Mouse (Mus musculus) T-helper 17 cell (primary cell): ENCODE measurements around the gene Gse1.

Experiments
- in situ Hi-C, 2 experiments: fragments of 300-600 bp; cut with MboI, MseI; formaldehyde crosslinking; loops; 1 replicate in 1 of 2; 2 replicates in 1 of 2; pipeline ENCODE4 v1.15.1; 2025; ENCODE audit warnings: high pct_unique_total_duplicates in 2 of 2

Gse1 gene

DNA sequence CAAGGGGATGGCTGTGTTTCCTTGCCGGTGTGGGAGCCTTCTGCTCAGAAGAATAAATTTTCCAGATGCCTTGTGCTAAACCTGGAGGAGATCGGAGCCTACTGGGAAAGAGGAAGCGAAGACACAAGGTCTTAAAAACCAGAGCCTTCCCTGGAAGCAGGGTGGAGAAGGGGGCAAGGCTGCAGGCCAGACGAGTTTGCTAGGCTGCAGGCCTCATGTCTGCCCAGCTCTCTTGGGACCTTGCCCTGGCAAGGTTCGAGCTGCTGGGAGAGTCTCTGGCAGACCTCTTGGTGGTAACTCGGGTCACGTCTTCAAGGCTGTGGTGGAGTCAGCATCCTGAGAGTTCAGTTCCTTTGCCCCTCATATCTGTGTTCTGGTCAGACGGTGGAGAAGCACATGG, 6.6 kb downstream of the Gse1 start:
- in situ Hi-C loops = loop anchor here in 1 of 2 experiments (5.0 kb wide), 1 partner anchor 53 kb away; no protein-coding TSS in a partner anchor

DNA sequence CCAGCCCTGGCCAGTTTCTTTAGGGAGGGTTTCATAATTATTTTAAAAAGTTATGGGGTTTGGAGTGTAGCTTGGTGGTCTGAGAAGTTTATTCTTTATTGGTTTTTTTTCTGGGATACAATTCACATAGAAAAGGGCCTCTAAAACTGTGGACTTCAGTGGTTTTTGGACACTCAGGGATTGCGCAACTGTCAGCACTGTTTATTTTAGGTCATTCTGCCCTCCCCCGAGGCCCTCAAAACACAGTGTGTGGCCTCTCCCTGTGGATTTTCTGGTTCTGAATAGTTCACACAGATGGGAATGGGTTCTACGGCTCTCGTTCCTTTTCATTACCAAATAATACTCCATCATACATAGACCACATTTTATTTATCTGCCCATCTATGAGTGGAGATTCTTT, 15.0 kb downstream of the Gse1 start:
- in situ Hi-C loops = no loop called here

GRCm38 (mm10) chr8:120243916-120244451, 15.7 kb downstream of the Gse1 start:
- in situ Hi-C loops = no loop called here

DNA sequence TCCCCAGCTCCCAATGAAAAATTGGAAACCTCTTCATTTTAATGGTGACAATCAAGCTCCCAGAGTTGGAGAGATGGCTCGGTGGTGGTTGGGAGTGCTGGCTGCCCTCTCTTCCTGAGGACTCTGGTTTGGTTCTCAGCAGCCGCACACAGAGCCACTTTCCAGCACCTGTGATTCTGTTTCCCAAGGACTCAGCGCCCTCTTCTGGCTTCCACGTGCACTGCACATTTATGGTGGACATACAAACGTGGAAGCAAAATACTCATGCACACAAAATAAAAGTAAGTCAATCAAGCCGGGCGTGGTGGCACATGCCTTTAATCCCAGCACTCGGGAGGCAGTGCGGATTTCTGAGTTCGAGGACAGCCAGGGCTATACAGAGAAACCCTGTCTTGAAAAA, 16.3 kb downstream of the Gse1 start:
- in situ Hi-C loops = no loop called here

GRCm38 (mm10) chr8:120247618-120248017, 19.4 kb downstream of the Gse1 start:
- in situ Hi-C loops = loop anchor here in 1 of 2 experiments (5.0 kb wide), 1 partner anchor 70 kb away; the partner anchor contains the start of gene Fam92b

DNA sequence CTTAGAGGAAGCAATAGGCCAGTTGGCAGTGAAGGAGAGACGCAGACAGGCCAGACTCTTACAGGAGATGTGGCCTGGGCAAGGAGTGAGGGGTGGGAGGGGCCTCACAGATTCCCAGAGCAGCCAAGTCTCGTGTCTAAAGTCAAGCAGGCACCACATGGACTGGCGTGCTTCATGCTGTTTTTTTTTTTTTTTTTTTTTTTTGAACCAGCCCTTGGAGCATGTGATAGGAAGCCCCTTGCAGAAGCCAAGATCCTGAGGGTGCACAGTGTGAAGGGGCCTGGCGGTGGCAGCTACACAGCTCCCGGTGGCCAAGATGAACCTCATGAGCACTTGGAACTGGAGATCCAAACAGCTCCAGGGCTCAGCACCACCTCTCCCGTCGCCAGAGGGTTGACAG, 19.8 kb downstream of the Gse1 start:
- in situ Hi-C loops = loop anchor here in 1 of 2 experiments (5.0 kb wide), 1 partner anchor 71 kb away; the partner anchor contains the start of gene Fam92b

DNA sequence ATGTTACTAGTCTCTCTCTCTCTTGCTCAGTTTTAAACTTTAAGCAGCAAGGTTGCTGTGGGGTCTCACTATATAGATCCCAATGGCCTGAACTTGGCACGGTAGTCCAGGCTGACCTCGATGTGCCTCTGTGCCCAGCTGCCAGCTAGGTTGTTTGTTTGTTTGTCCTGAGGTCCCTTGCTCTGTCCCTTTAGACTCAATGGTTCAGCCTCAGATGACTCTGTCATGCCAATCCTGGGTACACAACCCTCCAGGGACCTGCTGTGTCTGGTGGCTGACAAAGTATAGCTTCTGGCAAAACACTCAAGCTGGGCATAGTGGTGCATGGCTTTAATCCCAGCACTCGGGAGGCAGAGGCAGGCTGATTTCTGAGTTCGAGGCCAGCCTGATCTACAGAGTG, 20.2 kb downstream of the Gse1 start:
- in situ Hi-C loops = loop anchor here in 1 of 2 experiments (5.0 kb wide), 1 partner anchor 71 kb away; the partner anchor contains the start of gene Fam92b

GRCm38 (mm10) chr8:120249800-120250336, 21.6 kb downstream of the Gse1 start:
- in situ Hi-C loops = loop anchor here in 1 of 2 experiments (5.0 kb wide), 1 partner anchor 73 kb away; the partner anchor contains the start of gene Fam92b

DNA sequence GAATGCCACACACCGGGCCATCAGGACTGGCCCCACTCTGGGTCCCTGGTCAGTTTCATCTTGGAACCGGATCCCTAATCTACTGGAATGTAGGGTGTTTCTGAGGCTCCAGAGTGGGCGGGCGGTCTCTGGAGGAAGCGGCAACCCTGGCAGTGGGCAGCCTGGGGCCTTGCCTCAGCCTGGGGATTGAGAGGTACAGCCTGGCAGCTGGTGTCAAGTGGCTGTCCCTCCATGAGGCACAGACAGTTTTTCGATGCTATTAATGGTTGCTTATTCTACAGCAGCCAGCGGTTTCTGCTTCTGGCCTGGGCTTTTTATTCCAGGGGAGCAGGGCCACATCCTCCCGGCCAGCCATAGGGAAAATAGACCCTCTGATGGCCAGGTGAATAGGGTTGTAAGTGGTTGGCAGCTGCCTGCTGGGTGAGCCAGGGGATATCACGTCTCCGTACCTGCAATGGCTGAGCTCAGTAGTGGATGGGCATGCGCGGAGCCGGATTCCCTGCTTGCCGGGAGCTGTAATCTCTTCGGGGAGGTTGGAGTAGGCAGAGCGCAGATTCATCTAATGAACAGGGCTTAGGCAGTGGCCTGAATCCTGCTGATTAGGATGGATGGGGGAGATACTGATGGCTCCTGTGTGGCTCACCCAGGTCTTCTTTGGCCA, 22.6 kb downstream of the Gse1 start:
- in situ Hi-C loops = no loop called here

DNA sequence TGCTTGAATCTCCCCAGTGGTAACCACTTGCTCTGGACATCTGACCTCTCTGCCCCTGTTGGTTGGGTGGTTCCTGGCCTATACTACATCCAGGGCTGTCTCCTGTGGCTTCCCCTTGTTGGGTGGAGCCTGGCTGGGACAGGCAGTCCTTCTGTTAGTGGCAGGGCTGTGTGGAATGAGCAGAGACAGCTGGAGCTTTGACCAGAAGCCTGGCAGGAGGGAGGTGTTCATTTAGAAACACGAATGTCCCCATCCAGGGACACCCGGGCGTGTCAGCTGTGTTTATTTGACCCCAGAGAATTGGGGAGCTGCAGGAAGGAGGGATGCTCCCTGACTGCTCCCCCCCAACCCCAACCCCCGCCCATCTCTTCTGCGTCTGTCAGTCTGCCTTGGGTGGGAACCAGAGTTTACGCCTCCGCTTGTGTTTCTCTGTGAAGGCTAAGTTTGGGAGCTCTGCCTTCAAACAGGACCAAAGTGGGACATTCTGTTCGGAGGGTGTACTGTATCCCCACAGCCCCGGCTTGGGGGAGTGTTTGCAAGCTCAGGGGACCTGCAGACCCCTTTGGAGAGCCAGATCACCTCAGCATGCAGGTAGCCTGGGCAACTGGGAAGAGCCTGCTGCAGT, 23.3 kb downstream of the Gse1 start:
- in situ Hi-C loops = no loop called here

GRCm38 (mm10) chr8:120253626-120254025, 25.4 kb downstream of the Gse1 start:
- in situ Hi-C loops = no loop called here

DNA sequence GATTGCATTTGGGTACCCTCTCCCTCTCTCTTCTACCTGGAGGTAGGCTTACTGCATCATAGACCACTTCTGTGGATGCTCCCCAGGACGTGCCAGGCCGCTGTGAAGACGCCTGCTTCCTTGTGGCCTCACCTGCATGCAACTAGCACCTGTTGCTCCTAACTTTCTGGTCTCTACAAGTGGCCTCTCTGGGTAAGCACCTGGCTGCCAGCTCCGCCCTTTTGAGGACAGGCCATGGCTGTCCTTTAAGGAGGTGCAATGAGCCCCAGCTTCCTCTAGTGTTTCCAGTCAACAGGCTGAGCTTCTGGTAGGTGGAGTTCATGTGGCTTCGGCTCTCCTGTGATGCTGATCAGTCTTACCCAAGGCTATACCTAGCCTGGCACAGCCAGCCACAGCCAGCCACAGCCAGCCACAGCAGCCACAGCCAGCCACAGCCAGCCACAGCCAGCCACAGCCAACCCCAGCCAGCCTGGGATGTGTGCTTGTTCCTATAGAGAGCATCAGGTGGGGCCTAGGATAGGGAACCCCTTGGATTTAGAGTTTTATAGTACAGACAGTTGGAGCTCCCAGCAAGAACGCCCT, 27.2 kb downstream of the Gse1 start:
- in situ Hi-C loops = no loop called here

GRCm38 (mm10) chr8:120256958-120257357, 28.7 kb downstream of the Gse1 start:
- in situ Hi-C loops = no loop called here

GRCm38 (mm10) chr8:120259206-120259605, 30.9 kb downstream of the Gse1 start:
- in situ Hi-C loops = no loop called here

GRCm38 (mm10) chr8:120260677-120261076, 32.4 kb downstream of the Gse1 start:
- in situ Hi-C loops = no loop called here

- in situ Hi-C loops = no loop called here
Measured at GRCm38 (mm10) chr8:120261338-120262120, 33.3 kb downstream of the Gse1 start.

- in situ Hi-C loops = no loop called here
Measured at GRCm38 (mm10) chr8:120263879-120264278, 35.6 kb downstream of the Gse1 start.

DNA sequence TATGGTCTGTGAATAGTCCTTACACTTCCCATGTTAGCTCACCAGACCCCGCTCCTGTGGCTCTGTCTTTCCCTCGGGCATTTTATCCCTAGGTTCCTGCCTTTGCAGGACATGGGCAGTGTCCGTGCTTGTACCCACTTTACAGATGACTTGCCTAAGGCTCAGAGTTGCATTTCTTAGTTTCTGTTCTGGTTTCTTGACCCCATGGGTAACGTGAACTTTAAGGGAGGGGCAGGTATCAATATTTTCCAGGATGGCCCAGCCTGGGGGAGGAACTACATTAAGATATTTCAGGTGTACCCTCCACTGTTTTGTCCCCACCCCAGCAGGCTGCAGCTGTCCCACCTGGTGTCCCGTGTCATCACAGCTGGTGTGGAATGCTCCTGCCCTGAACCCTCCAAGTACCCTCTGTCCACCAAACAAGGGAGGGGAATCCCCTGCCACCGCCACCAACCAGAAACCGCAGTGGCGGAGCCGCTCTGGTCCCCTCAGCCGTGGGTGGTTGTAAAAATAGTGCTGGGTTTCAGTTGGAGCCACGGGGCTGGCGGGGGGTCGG, 36.2 kb downstream of the Gse1 start:
- in situ Hi-C loops = no loop called here

- in situ Hi-C loops = no loop called here
Measured at GRCm38 (mm10) chr8:120264944-120265453, 36.7 kb downstream of the Gse1 start.

- in situ Hi-C loops = no loop called here
Measured at GRCm38 (mm10) chr8:120265471-120265870, 37.2 kb downstream of the Gse1 start.

GRCm38 (mm10) chr8:120268541-120268980, 40.3 kb downstream of the Gse1 start:
- in situ Hi-C loops = no loop called here
